Mouse (Mus musculus) MEL (cell line): ENCODE results near the gene Rnase2b.

ENCODE experiments used
- CTCF ChIP-seq, 3 experiments: IDR thresholded peaks in 2 of 3; conservative IDR thresholded peaks in 1 of 3; 2 replicates each; pipeline ENCODE4 v1.5.1; 2011 to 2012; ENCODE audit warnings: low read length in 3 of 3, low read depth in 2 of 3, mild to moderate bottlenecking in 2 of 3, improper control_type of control experiment in 1 of 3, inconsistent platforms in 1 of 3, mixed read lengths in 1 of 3, moderate library complexity in 1 of 3; ENCODE audit not compliant: control insufficient read depth in 1 of 3, insufficient read depth in 1 of 3, poor library complexity in 1 of 3, severe bottlenecking in 1 of 3
- KAT2A ChIP-seq: conservative IDR thresholded peaks from 2 replicates; pipeline ENCODE4 v1.6.1; 2012; ENCODE audit warnings: low read depth, low read length, improper control_type of control experiment, inconsistent platforms
- MAX ChIP-seq: IDR thresholded peaks from 2 replicates; pipeline ENCODE4 v1.6.1; 2011; ENCODE audit warnings: low read length, improper control_type of control experiment

GRCm38 (mm10) chr14:51144451-51144850, 17.6 kb upstream of the Rnase2b start:
- no peak for TF ChIP-seq MAX
- no peak for TF ChIP-seq CTCF (IDR thresholded peaks at IDR 0.05 in 2 of 3, conservative IDR thresholded peaks at IDR 0.05 in 1 of 3; ENCODE audit: control insufficient read depth in 1 of 3, insufficient read depth in 1 of 3, low read depth in 2 of 3, low read length in 3 of 3, poor library complexity in 1 of 3, severe bottlenecking in 1 of 3)
- no peak for TF ChIP-seq KAT2A
